In genomic region chr15:30964046-30964445, GRCm38 (mm10) we compare ENCODE assay signal across 16 mouse cellular contexts.
"Had no signal": no experiment of that assay in that cellular context is flagged by ENCODE, and none has a peak within 500 bp of the region (broad histone marks: within the 10 kb centered on the region; RNA-seq: fewer than 3 reads in every experiment).

No protein-coding gene starts in this region.

- H3K4me3 ChIP-seq: neural tube, embryonic 13.5 days; neural tube, embryonic 15.5 days; stomach, embryonic 15.5 days had no signal

- H3K27me3 ChIP-seq: neural tube, embryonic 13.5 days; neural tube, embryonic 15.5 days; stomach, embryonic 15.5 days had no signal

- H3K9ac ChIP-seq: neural tube, embryonic 13.5 days; neural tube, embryonic 15.5 days; stomach, embryonic 15.5 days had no signal

- H3K4me2 ChIP-seq: neural tube, embryonic 13.5 days; neural tube, embryonic 15.5 days; stomach, embryonic 15.5 days had no signal

- H3K4me1 ChIP-seq: neural tube, embryonic 13.5 days; neural tube, embryonic 15.5 days; stomach, embryonic 15.5 days had no signal

- H3K9me3 ChIP-seq: neural tube, embryonic 13.5 days; neural tube, embryonic 15.5 days; stomach, embryonic 15.5 days had no signal

- H3K36me3 ChIP-seq: neural tube, embryonic 13.5 days; neural tube, embryonic 15.5 days; stomach, embryonic 15.5 days had no signal

- H3K27ac ChIP-seq: neural tube, embryonic 13.5 days; neural tube, embryonic 15.5 days; stomach, embryonic 15.5 days; stomach, postnatal 0 days had no signal

- DNase-seq: retina, postnatal 1 day; right cerebral cortex, adult 18-20 months; right cerebral cortex, postnatal 14 days; right cerebral cortex, postnatal 25 days; right cerebral cortex, postnatal 4 days; spleen, adult 18-20 months; thymus, adult 18-20 months; thymus, adult 2 months; thymus, postnatal 14 days; thymus, postnatal 25 days; thymus, postnatal 36 days; thymus, postnatal 4 days had no signal
